ENCODE assay signal across 18 mouse cellular contexts in the genomic region with DNA sequence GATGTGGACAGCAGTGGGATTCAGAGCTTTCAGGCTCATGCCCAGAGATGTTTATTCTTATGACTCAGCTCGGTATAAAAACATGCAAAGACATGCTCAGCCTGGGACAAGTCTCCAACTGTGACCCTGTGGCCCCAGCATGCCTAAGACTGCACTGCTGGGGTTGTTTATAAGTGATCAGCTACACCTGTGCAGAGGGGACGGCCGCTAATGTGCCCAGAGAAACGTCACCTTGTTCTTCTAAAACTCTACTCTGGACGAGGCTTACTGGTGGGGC.
DNase-seq lines count a peak whose midpoint lies in the region; ATAC-seq and TF ChIP-seq lines count a peak whose summit lies in the region.
"Had no signal": no experiment of that assay in that cellular context is flagged by ENCODE, and none has a peak within 500 bp of the region (broad histone marks: within the 10 kb centered on the region; RNA-seq: fewer than 3 reads in every experiment).

No protein-coding gene starts in this region.

- H3K27ac ChIP-seq in heart, embryonic 10.5 days, result 0 out of 2 replicates have a peak overlapping the region, but pooled peaks have one; percentile 49
- H3K27ac ChIP-seq in lung, embryonic 14.5 days (ENCODE audit: low read depth), result peak overlapping the region; percentile 13; the same call in 1 of the 2 replicates
- H3K27ac ChIP-seq in lung, postnatal 0 days (ENCODE audit: low read length), result no peak overlapping the region
- H3K27ac ChIP-seq in brown adipose tissue, adult 24 weeks (replicated peaks; ENCODE audit: low read depth, low read length), result 0 out of 2 replicates have a peak overlapping the region, but pooled peaks have one; percentile 0
- H3K27ac ChIP-seq in stomach, embryonic 16.5 days (ENCODE audit: low read length), result peak overlapping the region; percentile 80
- H3K27ac ChIP-seq: forebrain, embryonic 15.5 days had no signal

- H3K4me1 ChIP-seq in heart, embryonic 10.5 days, result peaks cover 21% of the 10 kb centered on the region
- no peaks in the 10 kb centered on the region for H3K4me1 ChIP-seq in lung, embryonic 14.5 days (ENCODE audit: insufficient read depth)
- peaks cover 16% of the 10 kb centered on the region; the same call in 1 of the 2 replicates for H3K4me1 ChIP-seq in lung, postnatal 0 days (ENCODE audit: insufficient read depth, low read depth, low read length)
- peaks cover 38% of the 10 kb centered on the region for H3K4me1 ChIP-seq in brown adipose tissue, adult 24 weeks (ENCODE audit: control insufficient read depth, insufficient read depth, insufficient read length, low read length)
- H3K4me1 ChIP-seq in stomach, embryonic 16.5 days (ENCODE audit: control insufficient read depth, insufficient read depth, low read length), result peaks cover 30% of the 10 kb centered on the region
- H3K4me1 ChIP-seq: forebrain, embryonic 15.5 days had no signal

- no peak for DNase-seq in heart, embryonic 10.5 days (ENCODE audit: low spot score)
- DNase-seq in heart, postnatal 10 days, result no peak
- no peak for DNase-seq in lung, embryonic 14.5 days
- DNase-seq in lung, postnatal 0 days (ENCODE audit: low spot score), result no peak
- DNase-seq in lung, postnatal 14 days, result no peak
- DNase-seq: cerebellum, adult 2 months; cerebellum, postnatal 36 days; gastrocnemius, postnatal 36 days; kidney, adult 11 months; liver, postnatal 0 days; lung, postnatal 36 days; right cerebral cortex, postnatal 4 days; thymus, adult 18-20 months; thymus, postnatal 4 days had no signal

- no peak for ATAC-seq in lung, embryonic 14.5 days (ENCODE audit: insufficient read depth)
- no peak for ATAC-seq in lung, postnatal 0 days
- ATAC-seq in stomach, embryonic 16.5 days (ENCODE audit: insufficient read depth, low FRiP score), result peak; percentile 57; the same call in 1 of the 2 replicates
- ATAC-seq: forebrain, embryonic 15.5 days; liver, postnatal 0 days had no signal

- no peak for TF ChIP-seq EP300 in lung, postnatal 0 days (IDR thresholded peaks at IDR 0.05)

- no peak overlapping the region for H3K9ac ChIP-seq in lung, embryonic 14.5 days
- H3K9ac ChIP-seq in lung, postnatal 0 days (replicated peaks; ENCODE audit: low read depth), result no peak overlapping the region
- H3K9ac ChIP-seq in stomach, embryonic 16.5 days (ENCODE audit: low read length), result no peak overlapping the region
- H3K9ac ChIP-seq: forebrain, embryonic 15.5 days; liver, postnatal 0 days had no signal

- intact Hi-C loops in heart, postnatal 10 days (cut with DNase I), result no loop called here

- no peak overlapping the region for H3K4me2 ChIP-seq in lung, embryonic 14.5 days
- no peak overlapping the region for H3K4me2 ChIP-seq in lung, postnatal 0 days (replicated peaks; ENCODE audit: low read depth, low read length)
- no peak overlapping the region for H3K4me2 ChIP-seq in stomach, embryonic 16.5 days (ENCODE audit: low read depth, low read length)
- H3K4me2 ChIP-seq: forebrain, embryonic 15.5 days had no signal

- H3K4me3 ChIP-seq in heart, embryonic 10.5 days, result no peak overlapping the region
- no peak overlapping the region for H3K4me3 ChIP-seq in lung, embryonic 14.5 days (ENCODE audit: low read depth, low read length)
- no peak overlapping the region for H3K4me3 ChIP-seq in lung, postnatal 0 days (ENCODE audit: low read depth, low read length)
- H3K4me3 ChIP-seq in brown adipose tissue, adult 24 weeks (ENCODE audit: insufficient read depth, low read depth, low read length), result no peak overlapping the region
- no peak overlapping the region for H3K4me3 ChIP-seq in stomach, embryonic 16.5 days (replicated peaks; ENCODE audit: low read length)
- H3K4me3 ChIP-seq: erythroblast, embryonic 14.5 days; forebrain, embryonic 15.5 days had no signal

- TF ChIP-seq CTCF in lung, embryonic 14.5 days (IDR thresholded peaks at IDR 0.05; ENCODE audit: low read depth), result no peak
- no peak for TF ChIP-seq CTCF in lung, postnatal 0 days (IDR thresholded peaks at IDR 0.05)

- no peaks in the 10 kb centered on the region for H3K27me3 ChIP-seq in heart, embryonic 10.5 days (ENCODE audit: insufficient read depth, poor library complexity, severe bottlenecking)
- no peaks in the 10 kb centered on the region for H3K27me3 ChIP-seq in lung, embryonic 14.5 days (ENCODE audit: insufficient read depth, low read length)
- no peaks in the 10 kb centered on the region for H3K27me3 ChIP-seq in lung, postnatal 0 days (replicated peaks; ENCODE audit: insufficient read depth, low read length)
- no peaks in the 10 kb centered on the region for H3K27me3 ChIP-seq in stomach, embryonic 16.5 days (ENCODE audit: control insufficient read depth, insufficient read depth, low read length)

- H3K9me3 ChIP-seq in heart, embryonic 10.5 days, result no peaks in the 10 kb centered on the region
- no peaks in the 10 kb centered on the region for H3K9me3 ChIP-seq in lung, embryonic 14.5 days (ENCODE audit: low read depth, low read length)
- no peaks in the 10 kb centered on the region for H3K9me3 ChIP-seq in lung, postnatal 0 days (ENCODE audit: low read length)
- no peaks in the 10 kb centered on the region for H3K9me3 ChIP-seq in stomach, embryonic 16.5 days (replicated peaks; ENCODE audit: control insufficient read depth, low read length)
- H3K9me3 ChIP-seq: forebrain, embryonic 15.5 days had no signal

- 73% methylated on average over 5 of the region's 5 CpGs for WGBS in heart, embryonic 10.5 days
- 49% methylated on average over 5 of the region's 5 CpGs for WGBS in lung, embryonic 14.5 days
- WGBS in lung, postnatal 0 days, result 66% methylated on average over 5 of the region's 5 CpGs
- WGBS in stomach, embryonic 16.5 days, result 35% methylated on average over 5 of the region's 5 CpGs

- H3K36me3 ChIP-seq in heart, embryonic 10.5 days, result no peaks in the 10 kb centered on the region
- H3K36me3 ChIP-seq in lung, embryonic 14.5 days (ENCODE audit: insufficient read depth), result 0 out of 2 replicates have a peak, but pooled peaks cover 3% of the 10 kb centered on the region
- no peaks in the 10 kb centered on the region for H3K36me3 ChIP-seq in lung, postnatal 0 days (ENCODE audit: insufficient read depth, low read length)
- no peaks in the 10 kb centered on the region for H3K36me3 ChIP-seq in stomach, embryonic 16.5 days (ENCODE audit: control insufficient read depth, insufficient read depth, low read length)
- H3K36me3 ChIP-seq: forebrain, embryonic 15.5 days had no signal
